Mouse (Mus musculus) kidney, embryonic 15.5 days (tissue): ENCODE results near the gene Rpp40. TPM values are rescaled to one million over a fixed set of nuclear protein-coding genes. Genes with fewer than 3 reads are reported as not detected.

ENCODE experiments used
- ATAC-seq: fragments of 200-750 bp; cut with Nextera tagmentation; replicated peaks from 2 replicates; pipeline ENCODE4 v1.8.0; 2017; ENCODE audit warnings: moderate TSS enrichment; ENCODE audit not compliant: low FRiP score
- H3K27ac ChIP-seq: fragments of 300-500 bp; sonication (generic); 2 replicates; pipeline ENCODE4 v1.5.1; 2015; ENCODE audit warnings: mild to moderate bottlenecking, inconsistent platforms
- H3K27me3 ChIP-seq: fragments of 300-500 bp; sonication (generic); 2 replicates; pipeline ENCODE4 v1.6.1; 2015; ENCODE audit warnings: inconsistent platforms
- H3K36me3 ChIP-seq: fragments of 300-500 bp; sonication (generic); 2 replicates; pipeline ENCODE4 v1.6.1; 2015; ENCODE audit warnings: inconsistent platforms
- H3K4me1 ChIP-seq: fragments of 300-500 bp; sonication (generic); 2 replicates; pipeline ENCODE4 v1.6.1; 2015; ENCODE audit warnings: inconsistent platforms
- H3K4me2 ChIP-seq: fragments of 300-500 bp; sonication (generic); 2 replicates; pipeline ENCODE4 v1.6.1; 2015; ENCODE audit warnings: moderate library complexity, mild to moderate bottlenecking, inconsistent platforms
- H3K4me3 ChIP-seq: fragments of 300-500 bp; sonication (generic); replicated peaks from 2 replicates; pipeline ENCODE4 v1.5.1; 2015; ENCODE audit warnings: mild to moderate bottlenecking, inconsistent platforms
- H3K9ac ChIP-seq: fragments of 300-500 bp; sonication (generic); 2 replicates; pipeline ENCODE4 v1.6.1; 2015; ENCODE audit warnings: mild to moderate bottlenecking, inconsistent platforms
- H3K9me3 ChIP-seq: fragments of 300-500 bp; sonication (generic); replicated peaks from 2 replicates; pipeline ENCODE4 v1.6.1; 2016; ENCODE audit warnings: inconsistent platforms
- WGBS: fragments of 180-500 bp; shearing (Covaris S2); methylation state at CpG from one replicate; pipeline ENCODE4 v1.1.7; 2015; ENCODE audit warnings: mixed read lengths; 5-methylcytosine and 5-hydroxymethylcytosine counted together
- polyA plus RNA-seq: library from polyadenylated mRNA; unstranded; fragments of >200 nt; fragmentation: Nextera tagmentation; extraction: Ambion mirVana; gene quantifications from 2 replicates; pipeline ENCODE4 v1.2.1, GENCODE M21; 2015

Rpp40 gene
- polyA plus RNA-seq, 1 experiment from 2014 or later = 17.2 TPM

GRCm38 (mm10) chr13:35845306-35845705, 60.9 kb downstream of the Rpp40 start:
- Histone ChIP-seq H3K4me1 (peaks cover 6% of the 10 kb centered on the region), H3K4me3 (no peak overlapping the region), H3K27ac (no peak overlapping the region), H3K4me2 (no peak overlapping the region), H3K36me3 (no peaks in the 10 kb centered on the region), H3K9ac (no peak overlapping the region), H3K27me3 (no peaks in the 10 kb centered on the region), H3K9me3 (no peaks in the 10 kb centered on the region)
- 54% methylated on average over 3 of the region's 3 CpGs for WGBS
- no peak for ATAC-seq

Other genes starting within 250 kb of the Rpp40 start
- gene Cdyl, start 246.5 kb downstream of the Rpp40 start, polyA plus RNA-seq = 13.0 and 13.1 TPM in 2 replicates
- 0.49 and 1.0 TPM in 2 replicates for gene Ppp1r3g, start 52.5 kb upstream of the Rpp40 start, polyA plus RNA-seq
- 35.8 and 38.8 TPM in 2 replicates for gene Fars2, start 211.1 kb upstream of the Rpp40 start, polyA plus RNA-seq
- 23.3 and 26.0 TPM in 2 replicates for gene Lyrm4, start 211.2 kb upstream of the Rpp40 start, polyA plus RNA-seq